Mouse (Mus musculus): Measurements from ENCODE around the gene Gm38655. TPM values are rescaled to one million over a fixed set of nuclear protein-coding genes. Genes with fewer than 3 reads are reported as not detected.
"Not testable (repeated sequence)": the region's sequence is repeated elsewhere in the genome, so short reads cannot be mapped to it uniquely, and the experiment has no call there.

Gm38655 gene
- polyA plus RNA-seq, 1 experiment from 2014 or later: not detected

- peak; percentile 8 for DNase-seq
- no peaks in the 10 kb centered on the region for H3K27me3 ChIP-seq (ENCODE audit: control insufficient read depth, insufficient read depth, low read length)
- no peak for ATAC-seq (ENCODE audit: low FRiP score, low TSS enrichment)
- 75% methylated on average over 4 of the region's 4 CpGs for WGBS
- H3K36me3 ChIP-seq (ENCODE audit: control insufficient read depth, insufficient read depth, low read length): peaks cover 14% of the 10 kb centered on the region
- H3K9ac ChIP-seq (replicated peaks; ENCODE audit: low read length): no peak overlapping the region
- H3K4me2 ChIP-seq (ENCODE audit: low read length): no peak overlapping the region
- H3K4me1 ChIP-seq (ENCODE audit: control insufficient read depth, insufficient read depth, low read length): no peaks in the 10 kb centered on the region
- no peak overlapping the region for H3K4me3 ChIP-seq (replicated peaks; ENCODE audit: low read depth, low read length)
- no peak overlapping the region for H3K27ac ChIP-seq (replicated peaks; ENCODE audit: low read depth, low read length)
- H3K9me3 ChIP-seq (ENCODE audit: control insufficient read depth, low read length): no peaks in the 10 kb centered on the region
Observed at GRCm38 (mm10) chr17:25139960-25140359, 35.3 kb downstream of the Gm38655 start.

GRCm38 (mm10) chr17:25138803-25139202, 36.5 kb downstream of the Gm38655 start:
- DNase-seq (no peak), ATAC-seq (ENCODE audit: low FRiP score, low TSS enrichment) (no peak)
- H3K9ac ChIP-seq (replicated peaks; ENCODE audit: low read length): no peak overlapping the region
- 97% methylated on average over 1 of the region's 1 CpGs for WGBS
- no peaks in the 10 kb centered on the region for H3K27me3 ChIP-seq (ENCODE audit: control insufficient read depth, insufficient read depth, low read length)
- peaks cover 6% of the 10 kb centered on the region for H3K4me1 ChIP-seq (ENCODE audit: control insufficient read depth, insufficient read depth, low read length)
- no peak overlapping the region for H3K4me3 ChIP-seq (replicated peaks; ENCODE audit: low read depth, low read length)
- no peak overlapping the region for H3K27ac ChIP-seq (replicated peaks; ENCODE audit: low read depth, low read length)
- no peak overlapping the region for H3K4me2 ChIP-seq (ENCODE audit: low read length)
- H3K9me3 ChIP-seq (ENCODE audit: control insufficient read depth, low read length): no peaks in the 10 kb centered on the region
- H3K36me3 ChIP-seq (ENCODE audit: control insufficient read depth, insufficient read depth, low read length): peaks cover 11% of the 10 kb centered on the region

GRCm38 (mm10) chr17:25135622-25136021, 39.6 kb downstream of the Gm38655 start:
- H3K9ac ChIP-seq (replicated peaks; ENCODE audit: low read length): no peak overlapping the region
- H3K4me2 ChIP-seq (ENCODE audit: low read length): no peak overlapping the region
- H3K36me3 ChIP-seq (ENCODE audit: control insufficient read depth, insufficient read depth, low read length): peaks cover 7% of the 10 kb centered on the region
- no peak overlapping the region for H3K4me3 ChIP-seq (replicated peaks; ENCODE audit: low read depth, low read length)
- ATAC-seq (ENCODE audit: low FRiP score, low TSS enrichment): no peak
- H3K27me3 ChIP-seq (ENCODE audit: control insufficient read depth, insufficient read depth, low read length): no peaks in the 10 kb centered on the region
- H3K9me3 ChIP-seq (ENCODE audit: control insufficient read depth, low read length): no peaks in the 10 kb centered on the region
- H3K27ac ChIP-seq (replicated peaks; ENCODE audit: low read depth, low read length): no peak overlapping the region
- WGBS: 92% methylated on average over 6 of the region's 6 CpGs
- peaks cover 7% of the 10 kb centered on the region for H3K4me1 ChIP-seq (ENCODE audit: control insufficient read depth, insufficient read depth, low read length)
- DNase-seq: no peak

- WGBS: under 1% methylated on average over 40 of the region's 40 CpGs
- peaks cover 4% of the 10 kb centered on the region for H3K36me3 ChIP-seq (ENCODE audit: control insufficient read depth, insufficient read depth, low read length)
- no peaks in the 10 kb centered on the region for H3K27me3 ChIP-seq (ENCODE audit: control insufficient read depth, insufficient read depth, low read length)
- peaks cover 7% of the 10 kb centered on the region for H3K4me1 ChIP-seq (ENCODE audit: control insufficient read depth, insufficient read depth, low read length)
- no peak within 1 kb of the TSS for H3K27ac ChIP-seq (replicated peaks; ENCODE audit: low read depth, low read length)
- H3K9me3 ChIP-seq (ENCODE audit: control insufficient read depth, low read length): no peaks in the 10 kb centered on the region
- H3K4me3 ChIP-seq (replicated peaks; ENCODE audit: low read depth, low read length): peak within 1 kb of the TSS; percentile 79
- peak within 1 kb of the TSS; percentile 75 for H3K4me2 ChIP-seq (ENCODE audit: low read length)
- H3K9ac ChIP-seq (replicated peaks; ENCODE audit: low read length): peak within 1 kb of the TSS; percentile 68
- ATAC-seq (ENCODE audit: low FRiP score, low TSS enrichment) (peak; percentile 86), DNase-seq (peak; percentile 98)
Observed at GRCm38 (mm10) chr17:25133275-25133698, 42.0 kb downstream of the Gm38655 start, which contains the start of gene Clcn7. TSS of gene Clcn7 (plus strand) at chr17:25133391.

- WGBS: 88% methylated on average over 1 of the region's 1 CpGs
- H3K27me3 ChIP-seq (ENCODE audit: control insufficient read depth, insufficient read depth, low read length): no peaks in the 10 kb centered on the region
- no peak overlapping the region for H3K4me3 ChIP-seq (replicated peaks; ENCODE audit: low read depth, low read length)
- no peak overlapping the region for H3K9ac ChIP-seq (replicated peaks; ENCODE audit: low read length)
- ATAC-seq (ENCODE audit: low FRiP score, low TSS enrichment): no peak
- H3K9me3 ChIP-seq (ENCODE audit: control insufficient read depth, low read length): no peaks in the 10 kb centered on the region
- peaks cover 7% of the 10 kb centered on the region for H3K4me1 ChIP-seq (ENCODE audit: control insufficient read depth, insufficient read depth, low read length)
- H3K36me3 ChIP-seq (ENCODE audit: control insufficient read depth, insufficient read depth, low read length): no peaks in the 10 kb centered on the region
- no peak for DNase-seq
- no peak overlapping the region for H3K27ac ChIP-seq (replicated peaks; ENCODE audit: low read depth, low read length)
- H3K4me2 ChIP-seq (ENCODE audit: low read length): no peak overlapping the region
Observed at GRCm38 (mm10) chr17:25130060-25130459, 45.2 kb downstream of the Gm38655 start.

- Histone ChIP-seq H3K4me3 (replicated peaks; ENCODE audit: low read depth, low read length) (no peak overlapping the region), H3K27ac (replicated peaks; ENCODE audit: low read depth, low read length) (no peak overlapping the region), H3K9me3 (ENCODE audit: control insufficient read depth, low read length) (no peaks in the 10 kb centered on the region), H3K9ac (replicated peaks; ENCODE audit: low read length) (no peak overlapping the region), H3K36me3 (ENCODE audit: control insufficient read depth, insufficient read depth, low read length) (no peaks in the 10 kb centered on the region), H3K27me3 (ENCODE audit: control insufficient read depth, insufficient read depth, low read length) (no peaks in the 10 kb centered on the region; the same call in 1 of the 2 replicates), H3K4me1 (ENCODE audit: control insufficient read depth, insufficient read depth, low read length) (no peaks in the 10 kb centered on the region), H3K4me2 (ENCODE audit: low read length) (no peak overlapping the region)
- ATAC-seq (ENCODE audit: low FRiP score, low TSS enrichment) (no peak), DNase-seq (no peak)
- WGBS: 83% methylated on average over 9 of the region's 9 CpGs
Observed at GRCm38 (mm10) chr17:25127681-25128080, 47.6 kb downstream of the Gm38655 start.

- WGBS: 66% methylated on average over 8 of the region's 8 CpGs
- Histone ChIP-seq H3K36me3 (ENCODE audit: control insufficient read depth, insufficient read depth, low read length) (no peaks in the 10 kb centered on the region), H3K9me3 (ENCODE audit: control insufficient read depth, low read length) (no peaks in the 10 kb centered on the region), H3K27ac (replicated peaks; ENCODE audit: low read depth, low read length) (no peak overlapping the region), H3K9ac (replicated peaks; ENCODE audit: low read length) (no peak overlapping the region; the same call in 1 of the 2 replicates), H3K27me3 (ENCODE audit: control insufficient read depth, insufficient read depth, low read length) (no peaks in the 10 kb centered on the region; the same call in 1 of the 2 replicates), H3K4me3 (replicated peaks; ENCODE audit: low read depth, low read length) (no peak overlapping the region), H3K4me1 (ENCODE audit: control insufficient read depth, insufficient read depth, low read length) (no peaks in the 10 kb centered on the region), H3K4me2 (ENCODE audit: low read length) (no peak overlapping the region)
- peak; percentile 14 for DNase-seq
- no peak for ATAC-seq (ENCODE audit: low FRiP score, low TSS enrichment)
Observed at GRCm38 (mm10) chr17:25127079-25127478, 48.2 kb downstream of the Gm38655 start.

GRCm38 (mm10) chr17:25125442-25126060, 49.7 kb downstream of the Gm38655 start:
- not testable (repeated sequence) for H3K4me2 ChIP-seq (ENCODE audit: low read length); H3K27ac ChIP-seq (replicated peaks; ENCODE audit: low read depth, low read length); H3K4me3 ChIP-seq (replicated peaks; ENCODE audit: low read depth, low read length); ATAC-seq (ENCODE audit: low FRiP score, low TSS enrichment); H3K4me1 ChIP-seq (ENCODE audit: control insufficient read depth, insufficient read depth, low read length); H3K36me3 ChIP-seq (ENCODE audit: control insufficient read depth, insufficient read depth, low read length); H3K9me3 ChIP-seq (ENCODE audit: control insufficient read depth, low read length); H3K9ac ChIP-seq (replicated peaks; ENCODE audit: low read length); H3K27me3 ChIP-seq (ENCODE audit: control insufficient read depth, insufficient read depth, low read length); DNase-seq
- 70% methylated on average over 3 of the region's 3 CpGs for WGBS

GRCm38 (mm10) chr17:25123979-25124378, 51.3 kb downstream of the Gm38655 start:
- H3K36me3 ChIP-seq (ENCODE audit: control insufficient read depth, insufficient read depth, low read length): no peaks in the 10 kb centered on the region
- no peak overlapping the region for H3K4me2 ChIP-seq (ENCODE audit: low read length)
- ATAC-seq (ENCODE audit: low FRiP score, low TSS enrichment) (no peak), DNase-seq (peak; percentile 2)
- 31% methylated on average over 7 of the region's 7 CpGs for whole genome bisulfite sequencing
- H3K27me3 ChIP-seq (ENCODE audit: control insufficient read depth, insufficient read depth, low read length): no peaks in the 10 kb centered on the region; the same call in 1 of the 2 replicates
- no peaks in the 10 kb centered on the region for H3K4me1 ChIP-seq (ENCODE audit: control insufficient read depth, insufficient read depth, low read length)
- no peak overlapping the region for H3K9ac ChIP-seq (replicated peaks; ENCODE audit: low read length)
- no peaks in the 10 kb centered on the region for H3K9me3 ChIP-seq (ENCODE audit: control insufficient read depth, low read length)
- H3K27ac ChIP-seq (replicated peaks; ENCODE audit: low read depth, low read length): no peak overlapping the region
- no peak overlapping the region for H3K4me3 ChIP-seq (replicated peaks; ENCODE audit: low read depth, low read length)
